Mouse (Mus musculus) gastrocnemius, adult 2 months (tissue): ENCODE results near the gene Kmt2a. TPM values are rescaled to one million over a fixed set of nuclear protein-coding genes. Genes with fewer than 3 reads are reported as not detected.
"Not testable (repeated sequence)": the region's sequence is repeated elsewhere in the genome, so short reads cannot be mapped to it uniquely, and the experiment has no call there.

ENCODE experiments used
- DNase-seq: peaks from one replicate; pipeline ENCODE4 v3.0.0; 2022
- H3K27ac ChIP-seq: fragments of 200-600 bp; 2 replicates; pipeline ENCODE4 v1.8.1; 2022; ENCODE audit warnings: mild to moderate bottlenecking
- H3K4me3 ChIP-seq: fragments of 200-600 bp; 2 replicates; pipeline ENCODE4 v1.8.1; 2022; ENCODE audit warnings: mild to moderate bottlenecking, moderate library complexity
- CTCF ChIP-seq: fragments of 200-600 bp; IDR thresholded peaks from 2 replicates; pipeline ENCODE4 v1.8.1; 2022; ENCODE audit warnings: antibody characterized with exemption, mild to moderate bottlenecking, moderate library complexity
- intact Hi-C: fragments of 180-260 bp; cut with DNase I; formaldehyde crosslinking; loops from one replicate; pipeline ENCODE4 v1.15.1; 2025
- total RNA-seq, 2 experiments: library from RNA; stranded (reverse); gene quantifications; 2 replicates each; pipeline ENCODE4 v1.2.3; 2021

Gene Kmt2a
- total RNA-seq, 2 experiments from 2014 or later, result 21.5 to 21.7 TPM

- intact Hi-C loops, result no loop called here
- TF ChIP-seq CTCF, result no peak
- no peak for DNase-seq
- H3K27ac ChIP-seq, result 0 out of 2 replicates have a peak overlapping the region, but pooled peaks have one; percentile 20
- H3K4me3 ChIP-seq, result no peak overlapping the region
Measured at GRCm38 (mm10) chr9:44804678-44805077, 76.4 kb downstream of the Kmt2a start.

- Histone ChIP-seq H3K4me3 (no peak within 1 kb of the TSS), H3K27ac (no peak within 1 kb of the TSS)
- intact Hi-C loops, result no loop called here
- no peak for TF ChIP-seq CTCF
- no peak for DNase-seq
Measured at GRCm38 (mm10) chr9:44802808-44803450, 78.2 kb downstream of the Kmt2a start, which contains the start of gene Ttc36. Gene Ttc36 (minus strand): TSS chr9:44803072.

- Histone ChIP-seq H3K4me3 (no peak overlapping the region), H3K27ac (no peak overlapping the region)
- intact Hi-C loops, result no loop called here
- DNase-seq, result no peak
- TF ChIP-seq CTCF, result no peak
Measured at GRCm38 (mm10) chr9:44801669-44802068, 79.4 kb downstream of the Kmt2a start.

GRCm38 (mm10) chr9:44799958-44800324, 81.2 kb downstream of the Kmt2a start:
- no peak for TF ChIP-seq CTCF
- H3K27ac ChIP-seq, result peak overlapping the region; percentile 79
- intact Hi-C loops, result no loop called here
- H3K4me3 ChIP-seq, result peak overlapping the region; percentile 82
- no peak for DNase-seq

GRCm38 (mm10) chr9:44799102-44799957, 81.8 kb downstream of the Kmt2a start, which contains the start of gene Tmem25:
Gene Tmem25 (minus strand): TSS chr9:44799307.
- DNase-seq, result peak; percentile 94
- no peak for TF ChIP-seq CTCF
- intact Hi-C loops, result no loop called here
- Histone ChIP-seq H3K27ac (peak within 1 kb of the TSS; percentile 79), H3K4me3 (peak within 1 kb of the TSS; percentile 82)

GRCm38 (mm10) chr9:44798298-44798697, 82.8 kb downstream of the Kmt2a start:
- peak; percentile 78 for DNase-seq
- peak overlapping the region; percentile 82 for H3K4me3 ChIP-seq

GRCm38 (mm10) chr9:44792842-44793241, 88.3 kb downstream of the Kmt2a start:
- intact Hi-C loops, result no loop called here
- no peak for TF ChIP-seq CTCF

More at GRCm38 (mm10) chr9:44798298-44798697, 82.8 kb downstream of the Kmt2a start:
- intact Hi-C loops, result no loop called here
- no peak for TF ChIP-seq CTCF
- peak overlapping the region; percentile 79 for H3K27ac ChIP-seq

GRCm38 (mm10) chr9:44772750-44773651, 108.1 kb downstream of the Kmt2a start:
- TF ChIP-seq CTCF, result peak; percentile 90
- Histone ChIP-seq H3K4me3 (peak overlapping the region; percentile 98), H3K27ac (peak overlapping the region; percentile 91)
- peak; percentile 96 for DNase-seq
- intact Hi-C loops, result no loop called here

More at GRCm38 (mm10) chr9:44792842-44793241, 88.3 kb downstream of the Kmt2a start:
- Histone ChIP-seq H3K27ac (no peak overlapping the region), H3K4me3 (no peak overlapping the region)
- no peak for DNase-seq

GRCm38 (mm10) chr9:44772392-44772749, 108.7 kb downstream of the Kmt2a start:
- DNase-seq, result no peak
- intact Hi-C loops, result no loop called here
- H3K27ac ChIP-seq, result peak overlapping the region; percentile 91
- H3K4me3 ChIP-seq, result no peak overlapping the region
- TF ChIP-seq CTCF, result no peak

GRCm38 (mm10) chr9:44771376-44771775, 109.7 kb downstream of the Kmt2a start:
- TF ChIP-seq CTCF, result 0 out of 2 replicates have a peak, but pooled peaks have one; percentile 6
- H3K27ac ChIP-seq, result no peak overlapping the region
- intact Hi-C loops, result no loop called here
- no peak for DNase-seq
- no peak overlapping the region for H3K4me3 ChIP-seq

GRCm38 (mm10) chr9:44768029-44768394, 113.1 kb downstream of the Kmt2a start:
- peak overlapping the region; percentile 92 for H3K4me3 ChIP-seq
- TF ChIP-seq CTCF, result 0 out of 2 replicates have a peak, but pooled peaks have one; percentile 7
- DNase-seq, intact Hi-C loops: not testable (repeated sequence)
- H3K27ac ChIP-seq, result peak overlapping the region; percentile 99
